Mouse (Mus musculus): ENCODE data around the gene Ube2j1. TPM values are rescaled to one million over a fixed set of nuclear protein-coding genes. Genes with fewer than 3 reads are reported as not detected.

The Ube2j1 gene
- 36.6 and 46.6 TPM in 2 replicates for polyA plus RNA-seq (2012; rRNA removed)

- TF ChIP-seq POLR2A (IDR thresholded peaks at IDR 0.05; ENCODE audit: borderline replicate concordance, extremely low read depth, insufficient read depth, insufficient read length, poor library complexity, severe bottlenecking) (peak; percentile 93), CTCF (IDR thresholded peaks at IDR 0.05; ENCODE audit: borderline replicate concordance, extremely low read depth, insufficient read depth, insufficient read length) (no peak)
- DNase-seq (ENCODE audit: low read depth): peak; percentile 96
Measured at GRCm38 (mm10) chr4:33031195-33031960, at the start of gene Ube2j1. Gene Ube2j1, plus strand, starts transcription at chr4:33031416.

GRCm38 (mm10) chr4:32981617-32982016 lies 49.6 kb upstream of the Ube2j1 start:
- TF ChIP-seq CTCF (IDR thresholded peaks at IDR 0.05; ENCODE audit: borderline replicate concordance, extremely low read depth, insufficient read depth, insufficient read length) (no peak), POLR2A (IDR thresholded peaks at IDR 0.05; ENCODE audit: borderline replicate concordance, extremely low read depth, insufficient read depth, insufficient read length, poor library complexity, severe bottlenecking) (no peak)
- no peak for DNase-seq (ENCODE audit: low read depth)

- peak; percentile 18 for DNase-seq (ENCODE audit: low read depth)
- no peak for TF ChIP-seq CTCF (IDR thresholded peaks at IDR 0.05; ENCODE audit: borderline replicate concordance, extremely low read depth, insufficient read depth, insufficient read length)
- TF ChIP-seq POLR2A (IDR thresholded peaks at IDR 0.05; ENCODE audit: borderline replicate concordance, extremely low read depth, insufficient read depth, insufficient read length, poor library complexity, severe bottlenecking): no peak
Measured at GRCm38 (mm10) chr4:32982041-32982715, 49.0 kb upstream of the Ube2j1 start.

- peak; percentile 78 for DNase-seq (ENCODE audit: low read depth)
- TF ChIP-seq CTCF (IDR thresholded peaks at IDR 0.05; ENCODE audit: borderline replicate concordance, extremely low read depth, insufficient read depth, insufficient read length): no peak
- no peak for TF ChIP-seq POLR2A (IDR thresholded peaks at IDR 0.05; ENCODE audit: borderline replicate concordance, extremely low read depth, insufficient read depth, insufficient read length, poor library complexity, severe bottlenecking)
Measured at GRCm38 (mm10) chr4:32982716-32983175, 48.5 kb upstream of the Ube2j1 start, which contains the start of gene Rragd. Gene Rragd, plus strand, starts transcription at chr4:32983037.

GRCm38 (mm10) chr4:32983176-32984155 lies 47.8 kb upstream of the Ube2j1 start:
- DNase-seq (ENCODE audit: low read depth): peak; percentile 80
- no peak for TF ChIP-seq CTCF (IDR thresholded peaks at IDR 0.05; ENCODE audit: borderline replicate concordance, extremely low read depth, insufficient read depth, insufficient read length)
- no peak for TF ChIP-seq POLR2A (IDR thresholded peaks at IDR 0.05; ENCODE audit: borderline replicate concordance, extremely low read depth, insufficient read depth, insufficient read length, poor library complexity, severe bottlenecking)

GRCm38 (mm10) chr4:32984242-32984641 lies 47.0 kb upstream of the Ube2j1 start:
- peak; percentile 84 for DNase-seq (ENCODE audit: low read depth)
- TF ChIP-seq CTCF (IDR thresholded peaks at IDR 0.05; ENCODE audit: borderline replicate concordance, extremely low read depth, insufficient read depth, insufficient read length): no peak
- TF ChIP-seq POLR2A (IDR thresholded peaks at IDR 0.05; ENCODE audit: borderline replicate concordance, extremely low read depth, insufficient read depth, insufficient read length, poor library complexity, severe bottlenecking): no peak

- peak; percentile 78 for DNase-seq (ENCODE audit: low read depth)
- TF ChIP-seq CTCF (IDR thresholded peaks at IDR 0.05; ENCODE audit: borderline replicate concordance, extremely low read depth, insufficient read depth, insufficient read length): peak; percentile 48; the same call in 1 of the 2 replicates
- TF ChIP-seq POLR2A (IDR thresholded peaks at IDR 0.05; ENCODE audit: borderline replicate concordance, extremely low read depth, insufficient read depth, insufficient read length, poor library complexity, severe bottlenecking): no peak
Measured at GRCm38 (mm10) chr4:32984801-32985675, 46.2 kb upstream of the Ube2j1 start.

- no peak for TF ChIP-seq POLR2A (IDR thresholded peaks at IDR 0.05; ENCODE audit: borderline replicate concordance, extremely low read depth, insufficient read depth, insufficient read length, poor library complexity, severe bottlenecking)
- no peak for TF ChIP-seq CTCF (IDR thresholded peaks at IDR 0.05; ENCODE audit: borderline replicate concordance, extremely low read depth, insufficient read depth, insufficient read length)
- peak; percentile 55 for DNase-seq (ENCODE audit: low read depth)
Measured at GRCm38 (mm10) chr4:32985684-32986083, 45.5 kb upstream of the Ube2j1 start.

GRCm38 (mm10) chr4:32987006-32987405 lies 44.2 kb upstream of the Ube2j1 start:
- TF ChIP-seq CTCF (IDR thresholded peaks at IDR 0.05; ENCODE audit: borderline replicate concordance, extremely low read depth, insufficient read depth, insufficient read length) (no peak), POLR2A (IDR thresholded peaks at IDR 0.05; ENCODE audit: borderline replicate concordance, extremely low read depth, insufficient read depth, insufficient read length, poor library complexity, severe bottlenecking) (no peak)
- no peak for DNase-seq (ENCODE audit: low read depth)

GRCm38 (mm10) chr4:32989346-32989745 lies 41.9 kb upstream of the Ube2j1 start:
- no peak for DNase-seq (ENCODE audit: low read depth)
- no peak for TF ChIP-seq POLR2A (IDR thresholded peaks at IDR 0.05; ENCODE audit: borderline replicate concordance, extremely low read depth, insufficient read depth, insufficient read length, poor library complexity, severe bottlenecking)
- TF ChIP-seq CTCF (IDR thresholded peaks at IDR 0.05; ENCODE audit: borderline replicate concordance, extremely low read depth, insufficient read depth, insufficient read length): no peak
